Mouse (Mus musculus) CD8-positive naive resting alpha-beta T cell, adult 57 days (primary cell): ENCODE results near the gene Lrpprc. TPM values are rescaled to one million over a fixed set of nuclear protein-coding genes. Genes with fewer than 3 reads are reported as not detected.

Experiments used
- total RNA-seq: library from RNA; stranded (reverse); gene quantifications from one replicate; pipeline ENCODE4 v1.2.4, GENCODE M21; 2023

Gene Lrpprc
- total RNA-seq = 51.9 TPM

GRCm38 (mm10) chr17:84790447-84791098 lies at the start of gene Lrpprc:
Gene Lrpprc (minus strand): TSS chr17:84790789.

GRCm38 (mm10) chr17:84682734-84683717 lies 107.6 kb downstream of the Lrpprc start, which contains the start of gene Abcg5:
Gene Abcg5 (minus strand): TSS chr17:84683011.

GRCm38 (mm10) chr17:84675951-84676366 lies 114.6 kb downstream of the Lrpprc start, which contains the start of gene Abcg8:
Gene Abcg8 (plus strand): TSS chr17:84676302.

Other genes with a start within 250 kb of the Lrpprc start
- not detected for gene Dync2li1, start 164.3 kb downstream of the Lrpprc start, total RNA-seq
- gene Abcg8, start 114.5 kb downstream of the Lrpprc start, total RNA-seq = not detected
- not detected for gene Abcg5, start 107.8 kb downstream of the Lrpprc start, total RNA-seq
- 102 TPM for gene Ppm1b, start 166.0 kb upstream of the Lrpprc start, total RNA-seq
- gene Slc3a1, start 237.6 kb upstream of the Lrpprc start, total RNA-seq = 2.1 TPM